ENCODE assay signal across 19 mouse cellular contexts in the genomic region with DNA sequence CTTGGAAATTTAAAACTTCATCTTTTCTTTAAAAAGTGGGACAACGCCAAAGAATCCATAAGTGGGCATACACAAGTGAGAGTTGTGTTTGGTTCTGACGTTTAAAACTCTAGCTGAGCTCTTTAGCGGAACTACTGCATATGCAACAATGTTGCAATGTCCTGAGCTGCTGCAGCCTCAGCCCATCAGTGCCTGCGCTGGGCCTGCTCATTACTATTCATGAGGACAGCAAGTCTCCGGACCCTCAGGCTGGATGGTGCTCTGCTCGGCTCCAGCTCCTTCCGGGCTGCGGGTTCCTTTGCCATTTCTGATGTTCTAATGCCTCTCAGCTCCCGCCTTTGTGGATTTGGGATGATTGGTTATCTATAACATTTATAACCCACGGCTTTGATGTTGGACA.
A peak's percentile ranks its signal among the peaks of the same experiment; 100 is the strongest.
DNase-seq lines count a peak whose midpoint lies in the region; ATAC-seq lines count a peak whose summit lies in the region.
"Had no signal": no experiment of that assay in that cellular context is flagged by ENCODE, and none has a peak within 500 bp of the region (broad histone marks: within the 10 kb centered on the region; RNA-seq: fewer than 3 reads in every experiment).

No protein-coding gene starts in this region.

- H3K36me3 ChIP-seq in forebrain, embryonic 14.5 days (ENCODE audit: control insufficient read depth, insufficient read depth, low read length): no peaks in the 10 kb centered on the region
- no peaks in the 10 kb centered on the region for H3K36me3 ChIP-seq in forebrain, embryonic 10.5 days (replicated peaks)
- H3K36me3 ChIP-seq in neural tube, embryonic 11.5 days (ENCODE audit: control insufficient read depth, insufficient read depth, low read length): no peaks in the 10 kb centered on the region
- H3K36me3 ChIP-seq in neural tube, embryonic 15.5 days: no peaks in the 10 kb centered on the region
- H3K36me3 ChIP-seq in hindbrain, embryonic 15.5 days: no peaks in the 10 kb centered on the region
- H3K36me3 ChIP-seq in limb, embryonic 10.5 days: no peaks in the 10 kb centered on the region
- H3K36me3 ChIP-seq: heart, embryonic 12.5 days; liver, embryonic 12.5 days had no signal

- H3K9ac ChIP-seq in forebrain, embryonic 14.5 days (ENCODE audit: low read length): no peak overlapping the region
- no peak overlapping the region for H3K9ac ChIP-seq in neural tube, embryonic 11.5 days (ENCODE audit: low read length)
- no peak overlapping the region for H3K9ac ChIP-seq in neural tube, embryonic 15.5 days (replicated peaks)
- no peak overlapping the region for H3K9ac ChIP-seq in hindbrain, embryonic 15.5 days
- H3K9ac ChIP-seq: heart, embryonic 12.5 days; liver, embryonic 12.5 days had no signal

- peak; percentile 58; the same call in 1 of the 2 replicates for ATAC-seq in forebrain, embryonic 14.5 days
- ATAC-seq in neural tube, embryonic 11.5 days (ENCODE audit: insufficient read depth, low FRiP score, low TSS enrichment): 0 out of 2 replicates have a peak, but pooled peaks have one; percentile 65
- ATAC-seq in neural tube, embryonic 15.5 days (ENCODE audit: low FRiP score): no peak
- peak; percentile 61; the same call in 1 of the 2 replicates for ATAC-seq in hindbrain, embryonic 15.5 days (ENCODE audit: low FRiP score, low read depth)
- 0 out of 2 replicates have a peak, but pooled peaks have one; percentile 27 for ATAC-seq in monocyte, adult 5-6 weeks (replicated peaks; ENCODE audit: insufficient number of reproducible peaks, low FRiP score, low TSS enrichment, poor library complexity, severe bottlenecking)
- ATAC-seq: activated CD4-positive, CD25-positive, alpha-beta regulatory T cell, adult 4 months; liver, embryonic 12.5 days had no signal

- no peak overlapping the region for H3K4me3 ChIP-seq in forebrain, embryonic 14.5 days (ENCODE audit: low read depth, low read length)
- H3K4me3 ChIP-seq in forebrain, embryonic 10.5 days: no peak overlapping the region
- no peak overlapping the region for H3K4me3 ChIP-seq in neural tube, embryonic 11.5 days (ENCODE audit: low read depth, low read length)
- H3K4me3 ChIP-seq in neural tube, embryonic 15.5 days (replicated peaks): no peak overlapping the region
- no peak overlapping the region for H3K4me3 ChIP-seq in hindbrain, embryonic 15.5 days
- no peak overlapping the region for H3K4me3 ChIP-seq in limb, embryonic 10.5 days
- H3K4me3 ChIP-seq: heart, embryonic 12.5 days; liver, embryonic 12.5 days had no signal

- H3K9me3 ChIP-seq in forebrain, embryonic 14.5 days (replicated peaks; ENCODE audit: control insufficient read depth, low read length): no peaks in the 10 kb centered on the region
- H3K9me3 ChIP-seq in forebrain, embryonic 10.5 days: peaks cover 7% of the 10 kb centered on the region; the same call in 1 of the 2 replicates
- no peaks in the 10 kb centered on the region for H3K9me3 ChIP-seq in neural tube, embryonic 11.5 days (ENCODE audit: control insufficient read depth, low read length)
- no peaks in the 10 kb centered on the region for H3K9me3 ChIP-seq in neural tube, embryonic 15.5 days (replicated peaks)
- H3K9me3 ChIP-seq in hindbrain, embryonic 15.5 days: no peaks in the 10 kb centered on the region
- H3K9me3 ChIP-seq in limb, embryonic 10.5 days (replicated peaks): no peaks in the 10 kb centered on the region
- H3K9me3 ChIP-seq: liver, embryonic 12.5 days had no signal

- WGBS in forebrain, embryonic 14.5 days: 34% methylated on average over 10 of the region's 10 CpGs
- WGBS in forebrain, embryonic 10.5 days: 50% methylated on average over 10 of the region's 10 CpGs
- 45% methylated on average over 10 of the region's 10 CpGs for WGBS in neural tube, embryonic 11.5 days
- 40% methylated on average over 10 of the region's 10 CpGs for WGBS in neural tube, embryonic 15.5 days
- WGBS in hindbrain, embryonic 15.5 days: 34% methylated on average over 10 of the region's 10 CpGs
- 57% methylated on average over 10 of the region's 10 CpGs for WGBS in limb, embryonic 10.5 days

- peak; percentile 22 for DNase-seq in forebrain, embryonic 14.5 days (ENCODE audit: low spot score)
- no peak for DNase-seq in forebrain, embryonic 10.5 days (ENCODE audit: extremely low spot score, low spot score)
- no peak for DNase-seq in neural tube, embryonic 11.5 days (ENCODE audit: low spot score)
- DNase-seq in thymus, postnatal 10 days (ENCODE audit: low spot score in 2 of 2): no peak
- no peak for DNase-seq in limb, embryonic 10.5 days (ENCODE audit: low spot score)
- DNase-seq: cerebellum, postnatal 25 days; gastrocnemius, postnatal 25 days; heart, postnatal 36 days; kidney, adult 18-20 months; layer of hippocampus, postnatal 36 days; left cerebral cortex, postnatal 4 days; lung, postnatal 10 days had no signal

- no peak overlapping the region for H3K27ac ChIP-seq in forebrain, embryonic 14.5 days (ENCODE audit: low read depth, low read length)
- H3K27ac ChIP-seq in forebrain, embryonic 10.5 days: no peak overlapping the region
- no peak overlapping the region for H3K27ac ChIP-seq in neural tube, embryonic 11.5 days (ENCODE audit: low read depth, low read length)
- H3K27ac ChIP-seq in neural tube, embryonic 15.5 days (replicated peaks): no peak overlapping the region
- H3K27ac ChIP-seq in hindbrain, embryonic 15.5 days (replicated peaks): no peak overlapping the region
- no peak overlapping the region for H3K27ac ChIP-seq in limb, embryonic 10.5 days
- H3K27ac ChIP-seq: liver, embryonic 12.5 days; stomach, postnatal 0 days had no signal

- no peaks in the 10 kb centered on the region for H3K27me3 ChIP-seq in forebrain, embryonic 14.5 days (replicated peaks; ENCODE audit: control insufficient read depth, insufficient read depth, low read length)
- H3K27me3 ChIP-seq in forebrain, embryonic 10.5 days (ENCODE audit: poor library complexity, severe bottlenecking): no peaks in the 10 kb centered on the region
- H3K27me3 ChIP-seq in neural tube, embryonic 11.5 days (ENCODE audit: control insufficient read depth, insufficient read depth, low read length): no peaks in the 10 kb centered on the region
- no peaks in the 10 kb centered on the region for H3K27me3 ChIP-seq in neural tube, embryonic 15.5 days (replicated peaks)
- H3K27me3 ChIP-seq in hindbrain, embryonic 15.5 days: no peaks in the 10 kb centered on the region
- H3K27me3 ChIP-seq in limb, embryonic 10.5 days (ENCODE audit: low read depth, poor library complexity, severe bottlenecking): no peaks in the 10 kb centered on the region
- H3K27me3 ChIP-seq: heart, embryonic 12.5 days; liver, embryonic 12.5 days had no signal

- H3K4me1 ChIP-seq in forebrain, embryonic 14.5 days (ENCODE audit: control insufficient read depth, insufficient read depth, low read length): no peaks in the 10 kb centered on the region
- peaks cover 8% of the 10 kb centered on the region for H3K4me1 ChIP-seq in forebrain, embryonic 10.5 days
- peaks cover 7% of the 10 kb centered on the region; the same call in 1 of the 2 replicates for H3K4me1 ChIP-seq in neural tube, embryonic 11.5 days (ENCODE audit: control insufficient read depth, insufficient read depth, low read length)
- peaks cover 16% of the 10 kb centered on the region for H3K4me1 ChIP-seq in neural tube, embryonic 15.5 days
- peaks cover 10% of the 10 kb centered on the region for H3K4me1 ChIP-seq in hindbrain, embryonic 15.5 days (replicated peaks)
- peaks cover 22% of the 10 kb centered on the region for H3K4me1 ChIP-seq in limb, embryonic 10.5 days

- no peak overlapping the region for H3K4me2 ChIP-seq in forebrain, embryonic 14.5 days (ENCODE audit: low read length)
- H3K4me2 ChIP-seq in neural tube, embryonic 11.5 days (ENCODE audit: low read depth): no peak overlapping the region
- no peak overlapping the region for H3K4me2 ChIP-seq in neural tube, embryonic 15.5 days
- no peak overlapping the region for H3K4me2 ChIP-seq in hindbrain, embryonic 15.5 days
- H3K4me2 ChIP-seq: heart, embryonic 12.5 days; liver, embryonic 12.5 days had no signal
